Mouse (Mus musculus): ENCODE results near the gene Rmdn2. TPM values are rescaled to one million over a fixed set of nuclear protein-coding genes. Genes with fewer than 3 reads are reported as not detected.

Rmdn2 gene
- polyA plus RNA-seq, 1 experiment: 10.3 TPM

DNA sequence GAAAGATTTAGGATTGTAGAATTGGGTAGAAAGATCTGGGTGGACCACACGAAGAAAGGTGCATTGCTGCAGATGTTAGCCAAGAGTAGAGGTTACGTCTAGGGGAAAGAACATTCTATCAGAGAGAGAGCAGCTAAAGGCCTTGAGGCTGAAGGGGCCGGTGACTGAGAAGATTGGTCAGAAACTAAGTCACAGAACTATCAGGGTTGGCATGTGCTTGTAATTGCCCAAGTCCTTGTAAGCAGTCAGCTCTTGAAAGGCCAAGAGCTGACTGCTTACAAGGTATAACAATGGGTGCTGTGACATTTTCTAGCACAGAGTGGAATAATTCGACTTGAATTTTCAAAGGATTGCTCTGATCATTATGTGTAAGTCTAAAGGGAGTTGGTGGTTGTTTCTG lies 38.2 kb downstream of the Rmdn2 start:
- Histone ChIP-seq H3K4me3 (ENCODE audit: insufficient read depth, low read length) (no peak overlapping the region), H3K27ac (ENCODE audit: insufficient read depth, low read length) (no peak overlapping the region), H3K4me1 (ENCODE audit: control insufficient read depth, insufficient read depth, low read length) (no peaks in the 10 kb centered on the region)
- TF ChIP-seq CTCF (IDR thresholded peaks at IDR 0.05; ENCODE audit: extremely low read depth, insufficient read depth, low read length) (no peak), POLR2A (IDR thresholded peaks at IDR 0.05; ENCODE audit: extremely low read depth, insufficient read depth, low read length) (no peak)

DNA sequence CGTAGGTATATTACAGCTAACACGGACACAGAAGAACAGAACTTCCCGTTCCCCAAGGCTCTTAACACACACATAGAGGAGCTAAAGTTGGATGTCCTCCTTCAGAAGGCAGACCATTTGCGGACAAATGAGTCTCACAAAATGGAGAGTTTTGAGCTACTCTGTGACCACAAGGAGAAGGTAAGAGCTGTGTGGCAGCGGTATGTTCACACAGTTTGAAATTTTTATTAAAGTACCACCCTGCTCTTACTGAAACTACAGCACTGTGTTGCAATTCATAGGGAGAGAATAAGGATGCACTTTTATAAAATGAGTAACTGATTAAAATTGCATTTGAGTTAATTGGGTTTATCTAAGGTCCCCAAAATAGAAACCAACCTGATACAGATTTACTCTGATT lies 38.6 kb downstream of the Rmdn2 start:
- Histone ChIP-seq H3K27ac (ENCODE audit: insufficient read depth, low read length) (no peak overlapping the region), H3K4me3 (ENCODE audit: insufficient read depth, low read length) (no peak overlapping the region), H3K4me1 (ENCODE audit: control insufficient read depth, insufficient read depth, low read length) (no peaks in the 10 kb centered on the region)
- TF ChIP-seq POLR2A (IDR thresholded peaks at IDR 0.05; ENCODE audit: extremely low read depth, insufficient read depth, low read length): no peak
- no peak for TF ChIP-seq CTCF (IDR thresholded peaks at IDR 0.05; ENCODE audit: extremely low read depth, insufficient read depth, low read length)

DNA sequence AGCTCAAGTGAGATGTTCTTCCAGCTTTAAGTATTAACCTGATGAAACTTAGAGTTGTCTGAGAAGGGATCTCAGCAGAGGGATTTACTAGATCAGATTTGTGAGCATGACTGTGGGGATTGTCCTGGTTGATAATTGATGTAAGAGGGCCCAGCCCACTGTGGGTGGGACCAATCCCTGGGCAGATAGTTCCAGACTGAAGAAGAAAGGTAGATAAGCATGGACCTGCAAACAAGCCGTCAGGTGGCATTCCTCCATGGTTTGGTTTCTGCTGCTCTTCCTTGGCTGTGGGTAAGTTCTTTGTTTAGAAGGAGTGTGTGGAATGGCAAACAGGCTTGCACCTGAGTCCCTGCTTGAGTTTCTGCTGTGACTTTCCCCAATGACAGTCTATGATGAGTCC lies 41.5 kb downstream of the Rmdn2 start:
- Histone ChIP-seq H3K4me1 (ENCODE audit: control insufficient read depth, insufficient read depth, low read length) (no peaks in the 10 kb centered on the region), H3K27ac (ENCODE audit: insufficient read depth, low read length) (no peak overlapping the region), H3K4me3 (ENCODE audit: insufficient read depth, low read length) (no peak overlapping the region)
- TF ChIP-seq CTCF (IDR thresholded peaks at IDR 0.05; ENCODE audit: extremely low read depth, insufficient read depth, low read length): no peak
- TF ChIP-seq POLR2A (IDR thresholded peaks at IDR 0.05; ENCODE audit: extremely low read depth, insufficient read depth, low read length): no peak

DNA sequence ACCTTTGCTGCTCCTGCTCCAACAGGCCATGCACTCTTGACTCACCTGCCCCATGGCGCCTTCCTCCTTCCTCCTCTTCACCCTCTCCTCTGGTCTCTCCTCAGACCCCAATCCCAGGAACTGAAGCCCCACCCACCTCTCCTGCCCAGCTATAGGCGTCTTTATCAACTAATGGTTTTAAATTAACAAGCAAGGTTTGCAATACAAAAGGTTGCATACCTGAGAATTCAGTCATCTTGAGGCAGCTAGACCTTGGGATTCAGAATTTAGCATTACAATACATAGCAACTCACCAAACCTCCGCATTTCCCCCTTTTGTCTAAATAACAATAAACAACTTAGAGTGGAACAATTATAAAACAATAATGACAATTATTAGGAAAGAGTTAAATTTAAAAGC lies 42.5 kb downstream of the Rmdn2 start:
- no peaks in the 10 kb centered on the region; the same call in 1 of the 2 replicates for H3K4me1 ChIP-seq (ENCODE audit: control insufficient read depth, insufficient read depth, low read length)
- H3K27ac ChIP-seq (ENCODE audit: insufficient read depth, low read length): no peak overlapping the region
- TF ChIP-seq CTCF (IDR thresholded peaks at IDR 0.05; ENCODE audit: extremely low read depth, insufficient read depth, low read length) (no peak), POLR2A (IDR thresholded peaks at IDR 0.05; ENCODE audit: extremely low read depth, insufficient read depth, low read length) (no peak)
- H3K4me3 ChIP-seq (ENCODE audit: insufficient read depth, low read length): no peak overlapping the region

DNA sequence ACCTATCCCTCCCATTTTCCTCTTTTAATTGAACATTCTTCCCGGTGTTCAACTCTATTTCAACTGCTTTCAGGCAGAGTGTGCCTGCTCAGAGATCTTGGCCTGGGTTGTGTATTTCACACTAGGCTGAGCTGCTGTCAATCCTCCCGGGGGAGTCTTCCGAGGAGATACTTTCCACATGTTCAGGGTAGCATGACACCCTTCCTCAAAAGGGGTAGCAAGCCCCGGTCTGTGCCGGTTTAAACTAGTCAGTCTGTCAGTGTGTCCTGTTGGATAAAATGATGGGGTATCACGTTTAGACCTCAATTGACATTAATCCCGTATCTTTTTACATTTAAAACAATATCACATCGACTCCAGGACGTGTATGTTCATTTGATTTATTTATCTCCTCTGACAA lies 46.1 kb downstream of the Rmdn2 start:
- Histone ChIP-seq H3K27ac (ENCODE audit: insufficient read depth, low read length) (no peak overlapping the region), H3K4me1 (ENCODE audit: control insufficient read depth, insufficient read depth, low read length) (no peaks in the 10 kb centered on the region; the same call in 1 of the 2 replicates), H3K4me3 (ENCODE audit: insufficient read depth, low read length) (no peak overlapping the region)
- TF ChIP-seq POLR2A (IDR thresholded peaks at IDR 0.05; ENCODE audit: extremely low read depth, insufficient read depth, low read length): no peak
- no peak for TF ChIP-seq CTCF (IDR thresholded peaks at IDR 0.05; ENCODE audit: extremely low read depth, insufficient read depth, low read length)

DNA sequence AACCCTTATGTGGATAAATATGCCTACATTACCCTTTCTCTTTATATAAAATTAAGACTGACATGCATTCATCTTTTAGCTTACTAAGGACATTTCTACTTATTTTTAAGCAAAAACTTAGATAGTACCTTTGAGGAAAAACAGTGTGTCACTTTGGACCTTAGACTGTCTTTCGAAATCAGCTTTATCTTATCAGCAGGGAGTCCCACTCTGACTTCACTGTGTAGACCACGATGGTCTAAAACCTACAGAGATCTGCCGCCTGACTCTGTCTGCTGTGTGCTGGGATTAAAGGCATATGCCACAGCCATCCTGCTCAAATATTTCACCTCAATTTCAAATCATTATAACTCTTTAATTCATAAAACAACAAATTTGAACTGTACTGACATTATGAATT lies 46.8 kb downstream of the Rmdn2 start:
- no peak overlapping the region for H3K4me3 ChIP-seq (ENCODE audit: insufficient read depth, low read length)
- no peaks in the 10 kb centered on the region; the same call in 1 of the 2 replicates for H3K4me1 ChIP-seq (ENCODE audit: control insufficient read depth, insufficient read depth, low read length)
- no peak for TF ChIP-seq POLR2A (IDR thresholded peaks at IDR 0.05; ENCODE audit: extremely low read depth, insufficient read depth, low read length)
- no peak for TF ChIP-seq CTCF (IDR thresholded peaks at IDR 0.05; ENCODE audit: extremely low read depth, insufficient read depth, low read length)
- no peak overlapping the region for H3K27ac ChIP-seq (ENCODE audit: insufficient read depth, low read length)

DNA sequence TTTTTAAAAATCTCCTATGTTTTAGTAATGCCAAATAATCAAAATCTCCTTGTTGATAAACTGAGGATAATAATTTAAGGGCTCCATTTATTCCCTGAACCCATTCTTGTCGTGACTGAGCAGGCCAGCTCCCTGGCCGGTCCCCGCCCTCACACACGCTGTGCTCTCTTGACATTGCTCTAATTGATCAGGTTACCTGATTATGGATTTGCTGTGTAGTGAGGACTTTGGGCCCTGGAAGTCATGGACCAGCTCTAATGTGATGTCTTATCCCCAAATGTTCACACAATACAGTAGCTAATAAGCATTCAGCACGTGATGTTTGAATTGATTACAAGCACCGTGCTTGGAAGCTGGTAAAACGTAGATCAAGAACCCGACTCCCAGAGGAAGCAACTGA lies 47.2 kb downstream of the Rmdn2 start:
- no peak for TF ChIP-seq CTCF (IDR thresholded peaks at IDR 0.05; ENCODE audit: extremely low read depth, insufficient read depth, low read length)
- TF ChIP-seq POLR2A (IDR thresholded peaks at IDR 0.05; ENCODE audit: extremely low read depth, insufficient read depth, low read length): no peak
- Histone ChIP-seq H3K27ac (ENCODE audit: insufficient read depth, low read length) (no peak overlapping the region), H3K4me1 (ENCODE audit: control insufficient read depth, insufficient read depth, low read length) (no peaks in the 10 kb centered on the region; the same call in 1 of the 2 replicates), H3K4me3 (ENCODE audit: insufficient read depth, low read length) (no peak overlapping the region)

DNA sequence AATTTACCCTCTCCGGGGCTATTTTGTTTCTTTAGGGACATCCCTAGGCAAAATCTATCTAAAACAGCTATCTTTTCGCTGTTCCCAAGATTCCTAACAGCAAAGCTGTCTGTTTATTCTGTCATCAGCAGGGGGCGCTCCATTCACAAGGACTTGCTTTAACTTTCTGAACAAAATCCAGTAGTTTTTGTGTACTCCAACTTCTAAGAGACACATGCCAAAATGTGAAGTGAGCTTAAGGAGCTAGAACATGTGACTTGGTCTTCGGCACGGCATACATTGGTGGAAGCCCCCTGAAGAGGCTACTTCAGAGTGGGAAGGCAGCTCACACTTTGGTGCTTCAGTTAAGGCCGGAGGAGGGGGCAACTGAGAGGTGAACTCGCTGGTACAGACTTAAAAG lies 49.7 kb downstream of the Rmdn2 start:
- Histone ChIP-seq H3K27ac (ENCODE audit: insufficient read depth, low read length) (no peak overlapping the region), H3K4me3 (ENCODE audit: insufficient read depth, low read length) (no peak overlapping the region), H3K4me1 (ENCODE audit: control insufficient read depth, insufficient read depth, low read length) (no peaks in the 10 kb centered on the region; the same call in 1 of the 2 replicates)
- TF ChIP-seq CTCF (IDR thresholded peaks at IDR 0.05; ENCODE audit: extremely low read depth, insufficient read depth, low read length) (peak; percentile 50; the same call in 1 of the 2 replicates), POLR2A (IDR thresholded peaks at IDR 0.05; ENCODE audit: extremely low read depth, insufficient read depth, low read length) (no peak)

DNA sequence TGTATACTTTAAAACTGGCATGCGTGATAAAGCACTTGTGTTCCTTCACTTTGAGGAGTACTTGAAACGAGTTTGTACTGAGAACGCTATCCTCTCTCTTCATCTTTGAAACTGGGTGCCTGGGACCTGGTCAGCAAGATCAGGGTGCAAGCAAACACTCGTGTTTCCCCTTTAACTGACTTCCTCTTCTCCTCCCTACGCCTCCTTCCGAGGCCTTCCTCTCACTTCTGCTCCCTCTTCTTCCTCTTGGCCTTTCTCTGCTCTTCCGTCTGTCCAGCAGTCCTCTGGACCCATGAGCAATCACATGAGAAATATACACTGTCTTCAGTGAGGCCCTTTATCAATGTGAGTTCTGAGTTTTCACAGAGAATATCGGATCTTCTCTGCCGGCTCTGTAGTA lies 50.2 kb downstream of the Rmdn2 start:
- TF ChIP-seq CTCF (IDR thresholded peaks at IDR 0.05; ENCODE audit: extremely low read depth, insufficient read depth, low read length) (no peak), POLR2A (IDR thresholded peaks at IDR 0.05; ENCODE audit: extremely low read depth, insufficient read depth, low read length) (no peak)
- no peak overlapping the region for H3K27ac ChIP-seq (ENCODE audit: insufficient read depth, low read length)
- H3K4me3 ChIP-seq (ENCODE audit: insufficient read depth, low read length): no peak overlapping the region
- H3K4me1 ChIP-seq (ENCODE audit: control insufficient read depth, insufficient read depth, low read length): no peaks in the 10 kb centered on the region; the same call in 1 of the 2 replicates

DNA sequence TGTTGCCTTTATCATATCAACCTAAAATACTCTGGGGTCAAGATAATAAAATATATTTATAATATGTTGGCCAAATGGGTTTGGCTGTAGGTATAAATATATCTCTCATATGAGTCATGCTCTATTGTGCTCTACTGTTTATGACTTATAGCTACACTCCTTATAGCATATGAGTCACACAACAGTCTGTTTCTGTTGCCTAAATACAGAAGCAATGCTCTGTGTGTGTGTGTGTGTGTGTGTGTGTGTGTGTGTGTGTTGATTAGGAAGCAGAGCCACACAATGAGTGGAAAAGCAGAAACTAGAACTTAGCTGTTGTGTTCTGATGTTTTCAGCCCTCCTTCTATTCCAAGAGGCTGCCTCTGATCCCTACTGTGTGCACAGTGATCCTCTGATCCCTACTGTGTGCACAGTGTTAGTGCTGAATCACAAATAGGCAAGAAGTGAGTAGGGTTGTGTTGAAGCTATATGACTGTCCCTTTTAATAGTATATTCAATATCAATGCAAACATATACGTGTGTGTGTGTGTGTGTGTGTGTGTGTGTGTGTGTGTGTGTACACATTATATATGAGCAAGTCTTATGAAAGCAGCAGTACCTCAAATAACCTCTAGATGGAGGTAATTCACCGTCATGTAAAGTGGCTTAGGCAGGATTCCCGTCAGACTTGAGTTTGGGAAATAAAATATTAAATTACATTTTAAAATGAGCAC lies 51.9 kb downstream of the Rmdn2 start:
- no peak for TF ChIP-seq CTCF (IDR thresholded peaks at IDR 0.05; ENCODE audit: extremely low read depth, insufficient read depth, low read length)
- TF ChIP-seq POLR2A (IDR thresholded peaks at IDR 0.05; ENCODE audit: extremely low read depth, insufficient read depth, low read length): no peak
- H3K27ac ChIP-seq (ENCODE audit: insufficient read depth, low read length): no peak overlapping the region
- no peak overlapping the region for H3K4me3 ChIP-seq (ENCODE audit: insufficient read depth, low read length)
- H3K4me1 ChIP-seq (ENCODE audit: control insufficient read depth, insufficient read depth, low read length): no peaks in the 10 kb centered on the region; the same call in 1 of the 2 replicates

Measured in cortical plate, adult 2 months (tissue).